Mouse (Mus musculus) small intestine, adult 2 months (tissue): ENCODE measurements around the gene Edn3.

Source experiments
- CTCF ChIP-seq: fragments of 200-500 bp; IDR thresholded peaks from 2 replicates; pipeline ENCODE4 v1.5.1; 2012; ENCODE audit warnings: low read depth, mild to moderate bottlenecking, control low read depth, inconsistent platforms, low read length, moderate library complexity, mixed read lengths; ENCODE audit not compliant: insufficient replicate concordance, insufficient read length; ENCODE audit errors: extremely low read depth
- POLR2A ChIP-seq: fragments of 200-500 bp; IDR thresholded peaks from 2 replicates; pipeline ENCODE4 v1.6.1; 2012; ENCODE audit warnings: low read depth, mild to moderate bottlenecking, control low read depth, inconsistent platforms, low read length, moderate library complexity

DNA sequence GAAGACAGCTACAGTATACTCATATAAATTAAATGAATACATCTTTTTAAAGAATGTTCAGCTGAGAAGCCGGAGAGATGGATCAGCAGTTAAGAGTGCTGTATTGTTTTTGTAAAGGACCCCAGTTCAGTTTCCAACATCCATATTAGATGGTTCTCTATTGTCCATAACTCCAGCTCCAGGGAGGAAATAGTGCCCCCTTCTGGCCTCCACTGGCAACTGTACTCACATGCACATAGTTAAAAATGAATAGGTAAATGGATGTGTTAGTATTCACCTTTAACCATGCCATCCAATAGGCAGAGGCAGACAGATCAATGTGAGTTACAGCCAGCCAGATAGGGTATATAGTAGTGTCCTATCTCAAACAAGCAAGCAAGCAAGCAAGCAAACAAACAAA is 48.4 kb upstream of the Edn3 start:
- TF ChIP-seq CTCF, result no peak
- no peak for TF ChIP-seq POLR2A
